Mouse (Mus musculus): ENCODE measurements at regions not wholly inside any gene's neighbourhood (a gene's known extent, or its start where the extent isn't known, plus 50 kb on each side); places are given as distances from the start of the nearest gene placed in this dataset.
"Not testable (repeated sequence)": the region's sequence is repeated elsewhere in the genome, so short reads cannot be mapped to it uniquely, and the experiment has no call there.

GRCm38 (mm10) chr17:13654606-13655005 lies 105.7 kb upstream of the Afdn start:
- not testable (repeated sequence) for H3K27me3 ChIP-seq (ENCODE audit: control insufficient read depth, insufficient read depth, low read length); H3K27ac ChIP-seq (replicated peaks; ENCODE audit: low read depth, low read length); H3K9me3 ChIP-seq (replicated peaks; ENCODE audit: control insufficient read depth, low read length); H3K9ac ChIP-seq (replicated peaks; ENCODE audit: low read length); ATAC-seq (replicated peaks; ENCODE audit: insufficient number of reproducible peaks, low FRiP score, low TSS enrichment, low read depth); H3K4me1 ChIP-seq (ENCODE audit: control insufficient read depth, insufficient read depth, low read length); H3K4me2 ChIP-seq (ENCODE audit: low read depth, low read length); H3K4me3 ChIP-seq (ENCODE audit: low read depth, low read length); H3K36me3 ChIP-seq (replicated peaks; ENCODE audit: control insufficient read depth, insufficient read depth, low read depth, low read length)
- DNase-seq (ENCODE audit: low spot score) = peak; percentile 32
- WGBS = 63% methylated on average over 1 of the region's 1 CpGs

GRCm38 (mm10) chr17:13656065-13656464 lies 104.3 kb upstream of the Afdn start:
- ATAC-seq (replicated peaks; ENCODE audit: insufficient number of reproducible peaks, low FRiP score, low TSS enrichment, low read depth) (no peak), DNase-seq (ENCODE audit: low spot score) (no peak)
- no peak overlapping the region for H3K27ac ChIP-seq (replicated peaks; ENCODE audit: low read depth, low read length)
- no peak overlapping the region for H3K9ac ChIP-seq (replicated peaks; ENCODE audit: low read length)
- WGBS = 15% methylated on average over 3 of the region's 3 CpGs
- H3K4me1 ChIP-seq (ENCODE audit: control insufficient read depth, insufficient read depth, low read length) = no peaks in the 10 kb centered on the region; the same call in 1 of the 2 replicates
- H3K27me3 ChIP-seq (ENCODE audit: control insufficient read depth, insufficient read depth, low read length) = no peaks in the 10 kb centered on the region
- no peaks in the 10 kb centered on the region for H3K9me3 ChIP-seq (replicated peaks; ENCODE audit: control insufficient read depth, low read length)
- H3K36me3 ChIP-seq (replicated peaks; ENCODE audit: control insufficient read depth, insufficient read depth, low read depth, low read length) = no peaks in the 10 kb centered on the region
- H3K4me3 ChIP-seq (ENCODE audit: low read depth, low read length) = no peak overlapping the region
- no peak overlapping the region; the same call in 1 of the 2 replicates for H3K4me2 ChIP-seq (ENCODE audit: low read depth, low read length)

GRCm38 (mm10) chr17:13656485-13657181 lies 103.7 kb upstream of the Afdn start:
- H3K27me3 ChIP-seq (ENCODE audit: control insufficient read depth, insufficient read depth, low read length) = no peaks in the 10 kb centered on the region
- ATAC-seq (replicated peaks; ENCODE audit: insufficient number of reproducible peaks, low FRiP score, low TSS enrichment, low read depth) (peak; percentile 72), DNase-seq (ENCODE audit: low spot score) (peak; percentile 36)
- H3K36me3 ChIP-seq (replicated peaks; ENCODE audit: control insufficient read depth, insufficient read depth, low read depth, low read length) = no peaks in the 10 kb centered on the region
- WGBS = 2% methylated on average over 10 of the region's 15 CpGs
- no peak overlapping the region for H3K27ac ChIP-seq (replicated peaks; ENCODE audit: low read depth, low read length)
- H3K4me1 ChIP-seq (ENCODE audit: control insufficient read depth, insufficient read depth, low read length) = no peaks in the 10 kb centered on the region; the same call in 1 of the 2 replicates
- H3K4me2 ChIP-seq (ENCODE audit: low read depth, low read length) = peak overlapping the region; percentile 8
- no peaks in the 10 kb centered on the region for H3K9me3 ChIP-seq (replicated peaks; ENCODE audit: control insufficient read depth, low read length)
- H3K9ac ChIP-seq (replicated peaks; ENCODE audit: low read length) = no peak overlapping the region
- no peak overlapping the region for H3K4me3 ChIP-seq (ENCODE audit: low read depth, low read length)

- Histone ChIP-seq H3K4me3 (ENCODE audit: low read depth, low read length) (no peak overlapping the region), H3K4me1 (ENCODE audit: control insufficient read depth, insufficient read depth, low read length) (no peaks in the 10 kb centered on the region; the same call in 1 of the 2 replicates), H3K36me3 (replicated peaks; ENCODE audit: control insufficient read depth, insufficient read depth, low read depth, low read length) (no peaks in the 10 kb centered on the region), H3K27ac (replicated peaks; ENCODE audit: low read depth, low read length) (no peak overlapping the region), H3K4me2 (ENCODE audit: low read depth, low read length) (peak overlapping the region; percentile 8; the same call in 1 of the 2 replicates), H3K27me3 (ENCODE audit: control insufficient read depth, insufficient read depth, low read length) (no peaks in the 10 kb centered on the region), H3K9ac (replicated peaks; ENCODE audit: low read length) (no peak overlapping the region), H3K9me3 (replicated peaks; ENCODE audit: control insufficient read depth, low read length) (no peaks in the 10 kb centered on the region)
- DNase-seq (ENCODE audit: low spot score) (no peak), ATAC-seq (replicated peaks; ENCODE audit: insufficient number of reproducible peaks, low FRiP score, low TSS enrichment, low read depth) (no peak)
- 27% methylated on average over 10 of the region's 10 CpGs for WGBS
These were observed 103.2 kb upstream of the Afdn start for GRCm38 (mm10) chr17:13657182-13657562.

GRCm38 (mm10) chr17:13657656-13658292 lies 102.6 kb upstream of the Afdn start:
- no peaks in the 10 kb centered on the region for H3K9me3 ChIP-seq (replicated peaks; ENCODE audit: control insufficient read depth, low read length)
- DNase-seq (ENCODE audit: low spot score) = no peak
- 0 out of 2 replicates have a peak, but pooled peaks have one; percentile 39 for ATAC-seq (replicated peaks; ENCODE audit: insufficient number of reproducible peaks, low FRiP score, low TSS enrichment, low read depth)
- H3K9ac ChIP-seq (replicated peaks; ENCODE audit: low read length) = no peak overlapping the region
- no peaks in the 10 kb centered on the region for H3K36me3 ChIP-seq (replicated peaks; ENCODE audit: control insufficient read depth, insufficient read depth, low read depth, low read length)
- H3K27ac ChIP-seq (replicated peaks; ENCODE audit: low read depth, low read length) = no peak overlapping the region
- H3K4me2 ChIP-seq (ENCODE audit: low read depth, low read length) = no peak overlapping the region
- H3K4me1 ChIP-seq (ENCODE audit: control insufficient read depth, insufficient read depth, low read length) = no peaks in the 10 kb centered on the region; the same call in 1 of the 2 replicates
- H3K27me3 ChIP-seq (ENCODE audit: control insufficient read depth, insufficient read depth, low read length) = no peaks in the 10 kb centered on the region
- no peak overlapping the region for H3K4me3 ChIP-seq (ENCODE audit: low read depth, low read length)
- WGBS = 44% methylated on average over 9 of the region's 9 CpGs

GRCm38 (mm10) chr17:13658321-13658978 lies 101.9 kb upstream of the Afdn start:
- ATAC-seq (replicated peaks; ENCODE audit: insufficient number of reproducible peaks, low FRiP score, low TSS enrichment, low read depth) (no peak), DNase-seq (ENCODE audit: low spot score) (no peak)
- WGBS = 18% methylated on average over 3 of the region's 3 CpGs
- Histone ChIP-seq H3K4me2 (ENCODE audit: low read depth, low read length) (no peak overlapping the region), H3K4me1 (ENCODE audit: control insufficient read depth, insufficient read depth, low read length) (no peaks in the 10 kb centered on the region; the same call in 1 of the 2 replicates), H3K36me3 (replicated peaks; ENCODE audit: control insufficient read depth, insufficient read depth, low read depth, low read length) (no peaks in the 10 kb centered on the region), H3K4me3 (ENCODE audit: low read depth, low read length) (no peak overlapping the region), H3K27ac (replicated peaks; ENCODE audit: low read depth, low read length) (no peak overlapping the region), H3K9ac (replicated peaks; ENCODE audit: low read length) (no peak overlapping the region), H3K27me3 (ENCODE audit: control insufficient read depth, insufficient read depth, low read length) (no peaks in the 10 kb centered on the region), H3K9me3 (replicated peaks; ENCODE audit: control insufficient read depth, low read length) (no peaks in the 10 kb centered on the region)

- no peaks in the 10 kb centered on the region for H3K27me3 ChIP-seq (ENCODE audit: control insufficient read depth, insufficient read depth, low read length)
- H3K36me3 ChIP-seq (replicated peaks; ENCODE audit: control insufficient read depth, insufficient read depth, low read depth, low read length) = no peaks in the 10 kb centered on the region
- no peak for ATAC-seq (replicated peaks; ENCODE audit: insufficient number of reproducible peaks, low FRiP score, low TSS enrichment, low read depth)
- no peaks in the 10 kb centered on the region for H3K9me3 ChIP-seq (replicated peaks; ENCODE audit: control insufficient read depth, low read length)
- no peak overlapping the region for H3K9ac ChIP-seq (replicated peaks; ENCODE audit: low read length)
- no peak overlapping the region for H3K4me3 ChIP-seq (ENCODE audit: low read depth, low read length)
- no peak for DNase-seq (ENCODE audit: low spot score)
- H3K4me2 ChIP-seq (ENCODE audit: low read depth, low read length) = no peak overlapping the region
- WGBS = 11% methylated on average over 8 of the region's 8 CpGs
- no peak overlapping the region for H3K27ac ChIP-seq (replicated peaks; ENCODE audit: low read depth, low read length)
- no peaks in the 10 kb centered on the region; the same call in 1 of the 2 replicates for H3K4me1 ChIP-seq (ENCODE audit: control insufficient read depth, insufficient read depth, low read length)
These were observed 101.2 kb upstream of the Afdn start for GRCm38 (mm10) chr17:13659103-13659502.

- no peaks in the 10 kb centered on the region; the same call in 1 of the 2 replicates for H3K4me1 ChIP-seq (ENCODE audit: control insufficient read depth, insufficient read depth, low read length)
- H3K36me3 ChIP-seq (replicated peaks; ENCODE audit: control insufficient read depth, insufficient read depth, low read depth, low read length) = no peaks in the 10 kb centered on the region
- H3K27ac ChIP-seq (replicated peaks; ENCODE audit: low read depth, low read length) = no peak overlapping the region
- no peak overlapping the region for H3K4me3 ChIP-seq (ENCODE audit: low read depth, low read length)
- WGBS = 76% methylated on average over 4 of the region's 4 CpGs
- no peaks in the 10 kb centered on the region for H3K27me3 ChIP-seq (ENCODE audit: control insufficient read depth, insufficient read depth, low read length)
- ATAC-seq (replicated peaks; ENCODE audit: insufficient number of reproducible peaks, low FRiP score, low TSS enrichment, low read depth) (no peak), DNase-seq (ENCODE audit: low spot score) (no peak)
- H3K4me2 ChIP-seq (ENCODE audit: low read depth, low read length) = no peak overlapping the region
- H3K9ac ChIP-seq (replicated peaks; ENCODE audit: low read length) = no peak overlapping the region
- H3K9me3 ChIP-seq (replicated peaks; ENCODE audit: control insufficient read depth, low read length) = no peaks in the 10 kb centered on the region
These were observed 100.4 kb upstream of the Afdn start for GRCm38 (mm10) chr17:13659943-13660342.
